Comparison of ENCODE assay signal across 20 mouse cellular contexts in genomic region chr19:56971347-56971746, GRCm38 (mm10). TPM values are rescaled to one million over a fixed set of nuclear protein-coding genes. Genes with fewer than 3 reads are reported as not detected.
"Had no signal": no experiment of that assay in that cellular context is flagged by ENCODE, and none has a peak within 500 bp of the region (broad histone marks: within the 10 kb centered on the region; RNA-seq: fewer than 3 reads in every experiment).

No protein-coding gene starts in this region.

- H3K4me2 ChIP-seq: liver, embryonic 13.5 days; lung, embryonic 14.5 days; midbrain, embryonic 13.5 days; neural tube, embryonic 13.5 days; stomach, embryonic 15.5 days had no signal

- H3K9ac ChIP-seq: liver, embryonic 13.5 days; lung, embryonic 14.5 days; midbrain, embryonic 13.5 days; neural tube, embryonic 13.5 days; stomach, embryonic 15.5 days had no signal

- H3K27ac ChIP-seq: left cerebral cortex, adult 2 months; liver, embryonic 13.5 days; midbrain, embryonic 10.5 days; midbrain, embryonic 13.5 days; neural tube, embryonic 13.5 days; stomach, embryonic 15.5 days had no signal

- H3K9me3 ChIP-seq: liver, embryonic 13.5 days; megakaryocyte, embryonic 14.5 days; midbrain, embryonic 10.5 days; midbrain, embryonic 13.5 days; neural tube, embryonic 13.5 days; stomach, embryonic 15.5 days had no signal

- H3K4me3 ChIP-seq: left cerebral cortex, adult 2 months; liver, embryonic 13.5 days; megakaryocyte, embryonic 14.5 days; midbrain, embryonic 10.5 days; midbrain, embryonic 13.5 days; myocyte; neural tube, embryonic 13.5 days; stomach, embryonic 15.5 days had no signal

- H3K36me3 ChIP-seq: liver, embryonic 13.5 days; midbrain, embryonic 10.5 days; midbrain, embryonic 13.5 days; neural tube, embryonic 13.5 days; stomach, embryonic 15.5 days had no signal

- H3K27me3 ChIP-seq: liver, embryonic 13.5 days; midbrain, embryonic 13.5 days; neural tube, embryonic 13.5 days; stomach, embryonic 15.5 days had no signal

- DNase-seq: kidney, adult 11 months; layer of hippocampus, postnatal 36 days; liver, embryonic 13.5 days; lung, embryonic 14.5 days; retina, postnatal 1 day; right cerebral cortex, postnatal 25 days; spleen, adult 18-20 months; thymus, postnatal 25 days had no signal

- ATAC-seq: inflammation-experienced regulatory T-cells, adult 6 months; lung, postnatal 0 days; midbrain, embryonic 13.5 days; midbrain, embryonic 16.5 days had no signal

- H3K4me1 ChIP-seq: liver, embryonic 13.5 days; megakaryocyte, embryonic 14.5 days; midbrain, embryonic 13.5 days had no signal

RNA-seq across cellular contexts. Expression of gene Afap1l2, which starts 36.7 kb away (rescaled TPM):
- total RNA-seq: monocyte, adult 5-6 weeks; neutrophil, adult 5-6 weeks had no signal
- polyA plus RNA-seq: inflammation-experienced regulatory T-cells, adult 6 months had no signal
